Mouse (Mus musculus) gastrocnemius, adult 18-20 months (tissue): ENCODE results near the gene Abcb6. TPM values are rescaled to one million over a fixed set of nuclear protein-coding genes. Genes with fewer than 3 reads are reported as not detected.

Experiments used
- DNase-seq: peaks from one replicate; pipeline ENCODE4 v3.0.0; 2021; ENCODE audit warnings: low spot score
- long read RNA-seq, 2 experiments: library from polyadenylated mRNA; stranded (forward); transcript quantifications; one replicate each; pipeline ENCODE4 v2.0.0; 2021
- total RNA-seq, 2 experiments: library from RNA; stranded (reverse); gene quantifications; 2 replicates each; pipeline ENCODE4 v1.2.3; 2021

Abcb6 gene
- total RNA-seq, result 10 to 100 TPM; 15.4 to 17.6 TPM
- long read RNA-seq, experiment 1, transcript Abcb6-201 (19 exons, 2,966 nt), result major isoform, 35 of 40 reads
- long read RNA-seq, experiment 1, partial matches to known transcripts, result 4 of 40 reads
- long read RNA-seq, experiment 1, other reads (novel, unspliced or antisense), result 1 of 40 reads
- long read RNA-seq, experiment 2, transcript Abcb6-201 (19 exons, 2,966 nt), result major isoform, 35 of 37 reads
- long read RNA-seq, experiment 2, partial matches to known transcripts, result 1 of 37 reads
- long read RNA-seq, experiment 2, other reads (novel, unspliced or antisense), result 1 of 37 reads

- peak; percentile 87 for DNase-seq
Observed at GRCm38 (mm10) chr1:75180105-75180590, at the start of gene Abcb6. Gene Abcb6, minus strand, starts transcription at chr1:75180392.

DNA sequence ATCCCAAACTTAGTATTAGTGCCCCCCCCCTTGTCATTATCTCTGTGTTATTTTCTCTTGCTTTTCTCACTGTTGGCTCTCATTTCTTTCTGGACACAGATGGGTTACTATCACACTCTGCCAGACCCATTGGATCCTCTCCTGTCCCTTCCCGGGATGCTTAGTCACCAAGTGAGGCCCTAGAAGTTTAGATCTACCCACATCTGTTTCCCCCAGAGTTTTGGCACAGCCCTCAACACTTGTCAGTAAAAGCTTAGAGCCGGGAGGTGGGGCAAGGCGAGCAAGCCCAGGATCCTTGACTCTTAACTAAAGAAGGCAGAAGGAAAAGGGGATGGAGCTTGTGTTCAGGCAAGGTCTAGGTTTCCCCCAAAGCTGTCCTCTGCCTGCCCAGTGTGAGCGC, 49.0 kb upstream of the Abcb6 start:
- no peak for DNase-seq

DNA sequence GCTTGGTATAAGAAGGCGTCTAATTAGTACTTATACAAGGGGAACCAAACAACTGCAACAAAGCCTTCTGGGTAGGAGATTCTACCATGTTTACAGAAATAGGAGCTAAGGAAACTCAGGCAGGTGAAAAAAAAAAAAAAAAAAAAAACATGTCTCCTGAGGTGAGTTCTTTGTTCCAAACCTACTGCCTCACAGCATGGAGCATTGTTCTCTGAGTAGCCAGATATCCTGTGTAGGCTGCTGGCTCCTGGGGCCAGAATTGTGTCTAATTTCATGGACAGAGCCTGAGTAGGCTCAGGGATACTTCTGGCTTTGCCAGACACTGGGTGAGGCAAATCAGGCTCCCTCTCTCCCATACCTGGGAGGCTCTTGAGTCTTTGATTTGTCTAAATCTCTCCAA, 47.5 kb upstream of the Abcb6 start:
- DNase-seq, result no peak

DNA sequence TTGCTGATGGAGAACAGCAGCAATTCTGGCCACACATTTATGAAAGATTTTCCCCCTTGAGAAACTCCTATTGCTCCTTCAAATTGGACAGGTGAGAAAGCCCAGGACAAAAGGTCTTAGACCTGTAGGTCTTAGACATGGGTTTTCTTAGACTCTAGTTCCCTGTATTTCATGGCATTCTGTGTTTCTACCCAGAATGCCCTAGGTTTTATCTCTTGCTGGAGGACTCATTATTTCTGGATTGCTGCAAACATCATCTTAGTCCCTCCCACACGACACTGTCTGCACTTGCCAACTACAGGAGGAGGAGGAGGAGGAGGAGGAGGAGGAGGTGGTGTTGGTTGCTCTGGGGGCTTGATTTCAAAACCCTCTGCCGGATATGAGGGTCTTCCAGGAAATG, 45.9 kb upstream of the Abcb6 start:
- DNase-seq, result no peak

DNA sequence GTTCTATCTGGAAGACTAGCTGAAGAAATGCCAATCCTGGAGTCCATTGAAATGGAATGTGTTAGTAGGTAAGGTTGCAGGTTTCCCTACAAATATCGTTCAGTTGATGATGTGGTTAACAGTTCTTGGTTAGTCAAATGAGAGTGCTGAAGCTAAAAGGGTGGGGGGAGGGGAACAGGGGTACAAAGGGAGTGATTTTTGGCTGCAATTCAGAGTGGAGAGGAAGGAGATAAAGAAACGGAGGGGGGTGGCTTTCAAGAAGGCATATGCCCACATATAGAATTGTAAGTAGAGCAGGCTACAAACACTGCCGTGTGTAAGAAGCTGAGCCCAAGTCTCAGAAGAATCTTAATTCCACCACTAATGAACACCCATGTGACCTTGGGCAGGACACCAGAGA, 45.3 kb upstream of the Abcb6 start:
- no peak for DNase-seq

DNA sequence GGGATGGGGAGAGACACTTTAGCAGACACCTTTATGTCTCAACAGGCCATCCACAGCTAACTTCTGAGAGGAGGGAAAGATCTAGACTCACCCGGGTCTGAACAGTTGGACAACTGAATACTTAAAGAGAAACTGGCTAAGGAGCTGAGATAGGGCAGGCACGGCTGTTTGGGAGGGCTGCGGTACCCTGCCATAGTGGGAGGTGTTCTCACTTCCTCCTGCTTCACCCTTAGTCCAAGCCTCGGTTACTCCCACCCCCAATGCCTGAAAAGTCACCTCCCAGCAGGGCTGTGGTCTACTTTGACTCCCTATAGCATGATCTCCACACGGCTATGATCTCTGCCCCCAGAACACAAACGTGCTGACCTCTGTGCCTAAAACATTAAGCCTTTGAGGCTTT, 43.3 kb upstream of the Abcb6 start:
- DNase-seq, result no peak

- no peak for DNase-seq
Observed at GRCm38 (mm10) chr1:75222926-75223325, 42.7 kb upstream of the Abcb6 start.

DNA sequence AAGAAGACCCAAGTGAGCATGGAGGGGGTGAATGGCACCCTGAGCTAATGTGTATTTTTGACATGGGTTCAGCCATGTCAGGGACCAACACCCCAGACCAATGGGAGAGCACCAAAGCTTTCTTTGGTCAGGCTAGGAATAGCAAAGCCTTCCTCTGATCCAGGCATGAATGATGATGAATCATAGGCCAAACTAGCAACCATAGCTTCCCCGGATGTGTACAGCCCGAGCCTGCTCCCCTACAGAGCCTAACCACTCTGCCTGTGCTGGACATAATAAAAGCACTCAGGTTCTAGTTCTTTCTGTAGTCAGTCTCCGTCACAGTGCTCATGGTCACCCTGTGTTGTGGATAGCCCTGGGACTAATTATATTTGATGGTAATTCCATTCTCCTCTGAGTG, 41.3 kb upstream of the Abcb6 start:
- DNase-seq, result no peak

GRCm38 (mm10) chr1:75219531-75219930, 39.3 kb upstream of the Abcb6 start, which contains the start of gene Tuba4a:
Gene Tuba4a, minus strand, starts transcription at chr1:75219865.
- DNase-seq, result no peak

DNA sequence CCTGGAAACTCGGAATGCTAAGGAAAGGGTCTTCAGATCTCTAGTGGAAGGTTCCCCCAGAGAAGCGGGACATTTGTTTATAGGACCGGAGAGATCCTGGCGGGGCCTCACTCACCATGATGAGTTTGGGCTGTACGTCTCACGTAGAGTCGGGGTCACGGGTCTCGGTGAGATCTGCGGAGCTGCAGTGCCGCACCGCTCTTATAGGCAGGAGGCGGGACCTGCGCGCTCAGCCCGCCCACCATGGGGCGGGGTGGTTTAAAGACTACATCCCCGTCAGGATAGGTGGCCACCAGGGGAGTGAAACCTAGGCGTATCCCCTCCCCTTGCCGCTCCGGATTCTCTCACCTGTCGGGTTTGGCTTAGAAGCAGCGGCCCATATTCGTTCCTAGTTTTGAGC, 38.9 kb upstream of the Abcb6 start:
- peak; percentile 95 for DNase-seq

DNA sequence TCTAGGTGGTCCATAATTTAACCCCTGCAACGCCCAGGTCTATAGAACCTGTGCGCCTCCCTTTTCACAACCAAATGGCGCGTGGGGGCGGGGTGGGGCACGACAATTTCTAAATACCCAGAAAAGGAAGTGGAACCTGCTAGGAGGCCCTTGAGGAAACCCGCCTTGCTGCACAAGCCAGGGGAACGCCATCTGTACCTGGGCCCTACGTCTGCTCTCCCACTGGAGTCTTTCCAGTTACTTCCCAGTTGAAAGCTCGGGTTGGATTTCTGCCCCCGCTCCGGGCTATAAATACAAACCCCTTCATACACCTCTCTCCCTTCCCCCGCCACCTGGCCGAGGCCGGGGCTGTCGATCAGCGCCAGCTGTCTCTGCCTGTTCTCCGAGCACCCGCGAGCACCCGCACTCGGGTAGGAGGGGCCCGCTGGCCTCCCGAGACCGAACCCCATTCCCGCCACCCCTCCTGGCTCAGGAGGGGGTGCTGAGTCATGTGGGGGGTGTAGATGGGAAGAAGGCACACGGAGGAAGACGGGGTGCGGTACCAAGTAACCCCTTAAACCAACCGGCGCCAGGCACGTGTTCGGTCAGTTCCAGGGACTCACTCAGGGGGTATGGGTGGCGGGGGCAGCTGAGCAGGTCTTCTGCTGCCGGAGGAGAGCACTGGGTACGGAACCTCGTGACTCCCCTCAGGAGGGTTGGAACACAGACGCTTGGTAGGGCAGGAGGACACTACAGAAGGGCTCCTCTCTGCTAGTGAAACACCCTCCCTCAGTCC, 38.2 kb upstream of the Abcb6 start:
- peak; percentile 92 for DNase-seq

DNA sequence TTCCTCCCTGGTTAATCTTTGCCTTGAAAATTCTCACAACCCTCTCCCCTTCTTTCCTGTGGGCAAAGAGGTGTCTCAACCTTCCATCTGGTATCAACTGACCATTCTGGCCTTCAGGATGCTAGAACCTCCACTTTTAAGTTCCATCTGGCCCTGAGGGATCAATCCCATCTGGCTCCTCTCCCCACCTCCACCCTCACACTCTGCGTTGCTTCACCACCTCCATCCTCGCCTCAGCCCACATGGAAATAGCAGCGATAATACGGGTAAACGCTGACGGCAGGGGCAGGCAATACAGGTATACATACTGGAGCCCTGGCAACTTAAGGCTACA, 37.7 kb upstream of the Abcb6 start:
- no peak for DNase-seq

DNA sequence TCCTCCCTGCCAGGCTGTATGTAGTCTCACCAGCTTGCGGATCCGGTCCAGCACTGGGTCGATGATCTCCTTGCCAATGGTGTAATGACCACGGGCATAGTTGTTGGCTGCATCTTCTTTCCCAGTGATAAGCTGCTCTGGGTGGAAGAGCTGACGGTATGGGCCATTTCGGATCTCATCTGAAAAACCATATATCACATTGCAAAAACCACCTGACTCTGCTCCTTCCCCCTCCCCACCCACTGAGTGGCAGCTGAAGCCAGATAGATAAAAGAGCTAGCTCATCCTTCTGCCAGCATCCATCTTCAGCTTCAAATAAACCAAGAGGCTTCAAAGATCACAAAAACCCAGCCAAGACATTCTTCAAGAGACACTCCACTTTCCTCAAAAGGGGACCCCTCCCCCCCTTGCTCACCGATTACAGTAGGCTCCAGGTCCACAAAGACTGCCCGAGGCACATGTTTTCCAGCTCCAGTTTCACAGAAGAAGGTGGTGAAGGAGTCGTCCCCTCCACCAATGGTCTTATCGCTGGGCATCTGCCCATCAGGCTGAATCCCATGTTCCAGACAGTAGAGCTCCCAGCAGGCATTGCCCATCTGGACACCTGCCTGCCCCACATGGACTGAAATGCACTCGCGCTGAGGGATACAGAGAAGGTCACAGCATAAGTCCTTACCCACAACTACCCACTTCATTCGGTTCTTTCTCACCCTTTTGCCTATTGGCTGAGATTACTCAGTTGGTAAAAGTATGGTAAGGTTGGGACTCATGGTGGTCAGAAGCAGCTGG, 36.8 kb upstream of the Abcb6 start:
- DNase-seq, result peak; percentile 73

DNA sequence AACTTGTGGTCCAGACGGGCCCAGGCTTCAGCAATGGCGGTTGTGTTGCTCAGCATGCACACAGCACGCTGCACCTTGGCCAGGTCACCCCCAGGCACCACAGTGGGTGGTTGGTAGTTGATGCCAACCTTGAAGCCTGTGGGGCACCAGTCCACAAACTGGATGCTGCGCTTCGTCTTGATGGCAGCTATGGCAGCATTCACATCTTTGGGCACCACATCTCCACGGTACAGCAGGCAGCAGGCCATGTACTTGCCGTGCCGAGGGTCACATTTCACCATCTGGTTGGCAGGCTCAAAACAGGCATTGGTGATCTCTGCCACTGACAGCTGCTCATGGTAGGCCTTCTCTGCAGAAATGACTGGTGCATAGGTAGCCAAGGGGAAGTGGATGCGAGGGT, 35.6 kb upstream of the Abcb6 start:
- DNase-seq, result peak; percentile 72

DNA sequence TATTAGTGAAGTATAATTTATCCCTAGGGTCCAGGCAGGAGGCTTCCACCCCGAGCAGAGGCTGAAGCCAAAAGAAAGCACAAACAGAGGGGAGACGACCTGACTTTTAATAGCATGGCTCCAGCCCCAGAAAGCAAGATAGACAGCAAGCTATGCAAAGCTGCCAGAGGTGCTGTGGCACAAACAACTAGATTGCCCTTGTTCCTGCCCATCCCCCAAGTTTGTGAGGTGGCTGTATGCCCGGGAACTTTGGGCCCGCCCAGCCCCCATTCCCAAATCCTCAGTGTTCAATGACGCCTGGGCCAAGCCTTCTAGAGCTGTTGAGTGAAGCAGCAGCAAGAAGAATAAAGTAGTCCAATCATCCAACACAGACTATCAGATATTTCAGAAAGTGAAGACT, 34.7 kb upstream of the Abcb6 start:
- peak; percentile 63 for DNase-seq

- no peak for DNase-seq
Observed at GRCm38 (mm10) chr1:75214442-75214841, 34.2 kb upstream of the Abcb6 start.

GRCm38 (mm10) chr1:75213096-75213495, 32.9 kb upstream of the Abcb6 start:
- no peak for DNase-seq

DNA sequence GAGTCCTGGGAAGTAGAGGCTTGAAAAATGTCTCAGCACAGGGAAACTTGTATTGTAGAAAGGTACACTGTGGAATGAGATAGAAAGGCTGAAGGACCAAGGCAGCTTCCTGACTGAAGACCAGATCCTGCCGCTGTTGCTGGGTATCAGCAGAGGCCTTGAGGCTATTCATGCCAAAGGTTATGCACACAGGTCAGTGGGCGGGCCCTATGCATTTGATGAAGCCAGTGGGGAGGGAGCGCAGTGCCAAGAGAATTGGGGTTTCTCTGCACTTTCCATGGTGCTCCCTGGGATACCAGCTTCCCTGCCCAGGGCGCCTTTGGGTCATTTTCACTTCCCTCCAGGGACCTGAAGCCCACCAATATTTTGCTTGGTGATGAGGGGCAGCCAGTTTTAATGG, 32.4 kb upstream of the Abcb6 start:
- no peak for DNase-seq

- DNase-seq, result no peak
Observed at GRCm38 (mm10) chr1:75211141-75211708, 31.0 kb upstream of the Abcb6 start.

GRCm38 (mm10) chr1:75210136-75211087, 30.2 kb upstream of the Abcb6 start, which contains the start of the genes Glb1l and Stk16:
Gene Glb1l, minus strand, starts transcription at chr1:75210813.
Gene Stk16, plus strand, starts transcription at chr1:75210838.
- peak; percentile 97 for DNase-seq
